Mouse (Mus musculus): ENCODE data around the gene Ubald2.

- no peak for TF ChIP-seq POLR2A (IDR thresholded peaks at IDR 0.05; ENCODE audit: low read depth, low read length)
- no peak for TF ChIP-seq CTCF (IDR thresholded peaks at IDR 0.05; ENCODE audit: extremely low read depth, insufficient read length, insufficient replicate concordance, low read depth, low read length)
Observed at GRCm38 (mm10) chr11:116479832-116480231, 45.9 kb downstream of the Ubald2 start.
